Mouse (Mus musculus) CH12.LX (cell line): ENCODE results near the gene Lbhd1. TPM values are rescaled to one million over a fixed set of nuclear protein-coding genes. Genes with fewer than 3 reads are reported as not detected.
A peak's percentile ranks its signal among the peaks of the same experiment; 100 is the strongest.

Experiments used
- DNase-seq: peaks from one replicate; pipeline ENCODE4 v3.0.0-alpha.2; 2013; ENCODE audit errors: extremely low read depth
- H3K27ac ChIP-seq: 2 replicates; pipeline ENCODE4 v1.5.1; 2012; ENCODE audit warnings: low read depth, mild to moderate bottlenecking, control low read depth, moderate library complexity; ENCODE audit not compliant: insufficient read depth
- H3K27me3 ChIP-seq: replicated peaks from 2 replicates; pipeline ENCODE3; 2012; ENCODE audit warnings: inconsistent platforms
- H3K36me3 ChIP-seq, 2 experiments: replicated peaks in 1 of 2; 2 replicates each; pipeline versions ENCODE3 to v1.6.1; 2012; ENCODE audit warnings: inconsistent platforms in 1 of 2, low read length in 1 of 2, mild to moderate bottlenecking in 1 of 2, mixed read lengths in 1 of 2, moderate library complexity in 1 of 2; ENCODE audit not compliant: control insufficient read depth in 1 of 2, insufficient read depth in 1 of 2
- H3K4me1 ChIP-seq, 2 experiments: 2 replicates each; pipeline ENCODE4 v1.6.1; 2012; ENCODE audit warnings: inconsistent platforms in 1 of 2, moderate library complexity in 1 of 2; ENCODE audit not compliant: insufficient read depth in 2 of 2, control insufficient read depth in 1 of 2
- H3K4me2 ChIP-seq: 2 replicates; pipeline ENCODE4 v1.6.1; 2012; ENCODE audit warnings: low read depth, mild to moderate bottlenecking, control low read depth; ENCODE audit not compliant: poor library complexity, insufficient read depth, severe bottlenecking
- H3K4me3 ChIP-seq, 3 experiments: fragments of 150-350 bp in 1 of 3; sonication (generic) in 1 of 3; replicated peaks in 1 of 3; 2 replicates each; pipeline versions ENCODE3 to v1.5.1; 2011 to 2012; ENCODE audit warnings: low read depth in 2 of 3, low read length in 2 of 3, mild to moderate bottlenecking in 2 of 3, moderate library complexity in 2 of 3, control low read depth in 1 of 3, improper control_type of control experiment in 1 of 3, inconsistent platforms in 1 of 3, mixed read lengths in 1 of 3; ENCODE audit not compliant: poor library complexity in 1 of 3
- H3K79me2 ChIP-seq: replicated peaks from 2 replicates; pipeline ENCODE4 v1.6.1; 2012; ENCODE audit warnings: mild to moderate bottlenecking, moderate library complexity; ENCODE audit not compliant: control insufficient read depth, poor library complexity, insufficient read depth, severe bottlenecking; ENCODE audit errors: extremely low read depth
- H3K9ac ChIP-seq: 2 replicates; pipeline ENCODE4 v1.6.1; 2012; ENCODE audit warnings: low read depth, mild to moderate bottlenecking, control low read depth, moderate library complexity; ENCODE audit not compliant: insufficient read depth
- H3K9me3 ChIP-seq: replicated peaks from 2 replicates; pipeline ENCODE3; 2012; ENCODE audit warnings: low read length, inconsistent platforms, mixed read lengths
- CHD2 ChIP-seq: IDR thresholded peaks from 2 replicates; pipeline ENCODE4 v1.6.1; 2011; ENCODE audit warnings: low read length, improper control_type of control experiment
- E2F4 ChIP-seq: IDR thresholded peaks from 2 replicates; pipeline ENCODE4 v1.6.1; 2011; ENCODE audit warnings: low read depth, low read length, improper control_type of control experiment; ENCODE audit not compliant: insufficient replicate concordance
- ELF1 ChIP-seq: IDR thresholded peaks from 2 replicates; pipeline ENCODE4 v1.6.1; 2014; ENCODE audit warnings: low read depth, mild to moderate bottlenecking, inconsistent platforms, low read length, improper control_type of control experiment
- EP300 ChIP-seq: IDR thresholded peaks from 2 replicates; pipeline ENCODE4 v1.6.1; 2011; ENCODE audit warnings: low read length, improper control_type of control experiment
- ETS1 ChIP-seq: conservative IDR thresholded peaks from 2 replicates; pipeline ENCODE4 v1.6.1; 2012; ENCODE audit warnings: low read depth, mild to moderate bottlenecking, inconsistent platforms, low read length, improper control_type of control experiment, moderate library complexity
- IRF4 ChIP-seq: IDR thresholded peaks from 2 replicates; pipeline ENCODE4 v1.6.1; 2014; ENCODE audit warnings: low read depth, mild to moderate bottlenecking, inconsistent platforms, low read length, improper control_type of control experiment
- JUN ChIP-seq: IDR thresholded peaks from 2 replicates; pipeline ENCODE4 v1.6.1; 2011; ENCODE audit warnings: low read depth, mild to moderate bottlenecking, low read length, improper control_type of control experiment, moderate library complexity; ENCODE audit not compliant: insufficient read depth
- KAT2A ChIP-seq: IDR thresholded peaks from 2 replicates; pipeline ENCODE4 v1.6.1; 2012; ENCODE audit warnings: low read length, improper control_type of control experiment, inconsistent platforms; ENCODE audit not compliant: insufficient replicate concordance
- MAFK ChIP-seq: IDR thresholded peaks from 2 replicates; pipeline ENCODE4 v1.6.1; 2011; ENCODE audit warnings: low read length, improper control_type of control experiment; ENCODE audit not compliant: insufficient replicate concordance
- MAX ChIP-seq: IDR thresholded peaks from 2 replicates; pipeline ENCODE4 v1.6.1; 2011; ENCODE audit warnings: low read length, improper control_type of control experiment
- MXI1 ChIP-seq: IDR thresholded peaks from 2 replicates; pipeline ENCODE4 v1.6.1; 2011; ENCODE audit warnings: mild to moderate bottlenecking, low read depth, low read length, improper control_type of control experiment
- MYC ChIP-seq: IDR thresholded peaks from 2 replicates; pipeline ENCODE4 v1.6.1; 2011; ENCODE audit warnings: low read depth, mild to moderate bottlenecking, improper control_type of control experiment, low read length
- NRF1 ChIP-seq: IDR thresholded peaks from 2 replicates; pipeline ENCODE4 v1.6.1; 2014; ENCODE audit warnings: low read depth, mild to moderate bottlenecking, inconsistent platforms, low read length, improper control_type of control experiment, moderate library complexity
- RAD21 ChIP-seq: IDR thresholded peaks from 2 replicates; pipeline ENCODE4 v1.6.1; 2011; ENCODE audit warnings: low read depth, mild to moderate bottlenecking, low read length, improper control_type of control experiment, moderate library complexity
- RCOR1 ChIP-seq: conservative IDR thresholded peaks from 2 replicates; pipeline ENCODE4 v1.6.1; 2012; ENCODE audit warnings: low read depth, mild to moderate bottlenecking, inconsistent platforms, low read length, improper control_type of control experiment
- SIN3A ChIP-seq: IDR thresholded peaks from 2 replicates; pipeline ENCODE4 v1.6.1; 2012; ENCODE audit warnings: low read length, improper control_type of control experiment, inconsistent platforms
- UBTF ChIP-seq: IDR thresholded peaks from 2 replicates; pipeline ENCODE4 v1.6.1; 2012; ENCODE audit warnings: low read depth, mild to moderate bottlenecking, inconsistent platforms, low read length, improper control_type of control experiment, moderate library complexity
- dilution Hi-C: fragments of 300-500 bp; cut with MboI; formaldehyde crosslinking; loops from 2 replicates; pipeline ENCODE4 v1.14.3; 2020; ENCODE audit warnings: low sequenced_read_pairs; ENCODE audit not compliant: extremely low pct_unique_long_range_greater_than_20kb, extremely low pct_ligation_motif_present
- in situ Hi-C: fragments of 300-500 bp; cut with MboI; formaldehyde crosslinking; loops from 3 replicates; pipeline ENCODE4 v1.14.3; 2019; ENCODE audit warnings: low sequenced_read_pairs, low pct_ligation_motif_present, low pct_unique_long_range_greater_than_20kb, mixed read lengths
- polyA plus RNA-seq: library from polyadenylated mRNA; unstranded; fragments of >175 nt; gene quantifications from 2 replicates; pipeline ENCODE4 v1.2.1, GENCODE M21; 2012; ENCODE audit warnings: low read depth; ENCODE audit not compliant: insufficient read length
- total RNA-seq, 2 experiments: library from RNA; depleted of rRNA; stranded (reverse); fragments of 300-350 nt in 1 of 2; fragments of >200 nt in 1 of 2; gene quantifications; 2 replicates each; pipeline ENCODE4 v1.2.3; 2012 to 2014

Gene Lbhd1
- total and polyA plus RNA-seq, 3 experiments, result 7.5 to 50.4 (median 15.6) TPM

- no peak for DNase-seq
- no peaks in the 10 kb centered on the region for H3K27me3 ChIP-seq
- TF ChIP-seq JUN (no peak), NRF1 (no peak), MXI1 (peak; percentile 11; the same call in 1 of the 2 replicates), E2F4 (no peak), RCOR1 (no peak), RAD21 (no peak), ELF1 (no peak)
- peak overlapping the region in 2 of 3 experiments; percentile 45 to 95 for H3K4me3 ChIP-seq
- peak overlapping the region; percentile 99 for H3K27ac ChIP-seq
- H3K4me1 ChIP-seq, result peaks cover 16 to 48% of the 10 kb centered on the region in 2 experiments
- H3K9me3 ChIP-seq, result no peaks in the 10 kb centered on the region
- peak overlapping the region; percentile 72 for H3K9ac ChIP-seq
- H3K79me2 ChIP-seq, result peaks cover 36% of the 10 kb centered on the region
- dilution Hi-C loops (no loop called here), in situ Hi-C loops (no loop called here)
- H3K4me2 ChIP-seq, result peak overlapping the region; percentile 88
- peaks cover 55 to 75% of the 10 kb centered on the region in 2 experiments for H3K36me3 ChIP-seq
Observed at GRCm38 (mm10) chr19:8940526-8941133, 57.1 kb downstream of the Lbhd1 start.

- peak overlapping the region in 2 of 3 experiments; percentile 45 to 95 for H3K4me3 ChIP-seq
- peaks cover 39% of the 10 kb centered on the region for H3K79me2 ChIP-seq
- in situ Hi-C loops (no loop called here), dilution Hi-C loops (no loop called here)
- H3K4me2 ChIP-seq, result peak overlapping the region; percentile 88
- peaks cover 57 to 75% of the 10 kb centered on the region in 2 experiments for H3K36me3 ChIP-seq
- peak overlapping the region; percentile 72 for H3K9ac ChIP-seq
- TF ChIP-seq MAX (no peak), MYC (no peak), UBTF (no peak), MAFK (no peak), CHD2 (0 out of 2 replicates have a peak, but pooled peaks have one; percentile 25), IRF4 (no peak), ELF1 (no peak), MXI1 (0 out of 2 replicates have a peak, but pooled peaks have one; percentile 9), ETS1 (no peak), SIN3A (no peak), KAT2A (no peak), E2F4 (no peak), RCOR1 (no peak), EP300 (no peak)
- no peaks in the 10 kb centered on the region for H3K27me3 ChIP-seq
- DNase-seq, result peak; percentile 21
- H3K27ac ChIP-seq, result peak overlapping the region; percentile 99
- no peaks in the 10 kb centered on the region for H3K9me3 ChIP-seq
- peaks cover 16 to 48% of the 10 kb centered on the region in 2 experiments for H3K4me1 ChIP-seq
Observed at GRCm38 (mm10) chr19:8941136-8941514, 57.6 kb downstream of the Lbhd1 start.
